Mouse (Mus musculus): ENCODE results near the gene Actr1b. TPM values are rescaled to one million over a fixed set of nuclear protein-coding genes. Genes with fewer than 3 reads are reported as not detected.

Actr1b gene
- total RNA-seq, 2 experiments from 2014 or later: 134 to 146 TPM

GRCm38 (mm10) chr1:36655039-36655438 is 59.2 kb downstream of the Actr1b start:
- DNase-seq: no peak

Small RNAs within 50 kb of the gene (microRNA-seq; reads per million reads assigned to microRNA genes)
- 0 reads per million in 2 experiments for gene Gm24133

Other genes starting within 250 kb of the Actr1b start
- gene Cnnm4, start 242.8 kb downstream of the Actr1b start, total RNA-seq (2021): 1 to 10 TPM; 4.3 to 5.7 TPM
- gene Cnnm3, start 202.6 kb downstream of the Actr1b start, total RNA-seq (2021): 10 to 100 TPM; 14.5 to 18.2 TPM
- gene Ankrd23, start 177.5 kb downstream of the Actr1b start, total RNA-seq (2021): 100 to 1,000 TPM; 419 to 469 TPM
- 100 to 1,000 TPM; 193 to 229 TPM for gene Gm42417, start 175.0 kb downstream of the Actr1b start, total RNA-seq (2021)
- 10 to 100 TPM; 10.9 to 11.4 TPM for gene Ankrd39, start 167.0 kb downstream of the Actr1b start, total RNA-seq (2021)
- 10 to 100 TPM; 16.3 to 22.4 TPM for gene Sema4c, start 156.1 kb downstream of the Actr1b start, total RNA-seq (2021)
- gene Fam178b, start 31.2 kb downstream of the Actr1b start, total RNA-seq (2021): 1 to 10 TPM; 3.0 to 3.1 TPM
- 1,000 to 10,000 TPM; 1,243 to 1,338 TPM for gene Cox5b, start 23.0 kb downstream of the Actr1b start, total RNA-seq (2021)
- not detected for gene 4933424G06Rik, start 4.3 kb downstream of the Actr1b start, total RNA-seq (2021)
- under 1 TPM; 0.34 to 0.38 TPM for gene Zap70, start 47.4 kb upstream of the Actr1b start, total RNA-seq (2021)
- gene Tmem131, start 229.2 kb upstream of the Actr1b start, total RNA-seq (2021): 10 to 100 TPM; 44.4 to 58.3 TPM

Data from gastrocnemius, postnatal 10 days (tissue).